Mouse (Mus musculus): ENCODE measurements at regions not wholly inside any gene's neighbourhood (a gene's known extent, or its start where the extent isn't known, plus 50 kb on each side); places are given as distances from the start of the nearest gene placed in this dataset.
A peak's percentile ranks its signal among the peaks of the same experiment; 100 is the strongest.

DNA sequence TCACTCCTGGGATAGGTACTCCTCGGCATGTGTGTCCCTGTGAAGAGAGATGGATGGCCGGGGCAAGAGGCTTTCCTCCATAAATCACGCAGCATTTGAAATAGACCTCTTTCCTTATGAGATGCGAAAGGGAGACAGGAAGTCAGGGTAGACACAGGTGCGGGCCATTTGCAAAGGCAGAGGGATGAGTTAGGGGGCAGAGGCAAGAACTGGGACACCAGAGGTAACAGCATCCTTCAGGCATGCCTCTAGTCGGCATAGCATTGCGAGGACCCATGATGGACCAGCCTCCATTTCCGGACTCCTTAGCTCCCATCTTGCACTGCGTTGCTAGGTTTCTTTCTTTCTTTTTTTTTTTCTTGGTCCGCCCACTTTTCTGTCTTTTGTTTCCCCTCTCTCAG, 532.6 kb upstream of the Tbx3 start:
- TF ChIP-seq POLR2A (IDR thresholded peaks at IDR 0.05; ENCODE audit: borderline replicate concordance, extremely low read depth, insufficient read depth, insufficient read length) = no peak
- H3K4me1 ChIP-seq (ENCODE audit: control insufficient read depth, insufficient read depth, low read length) = peaks cover 23% of the 10 kb centered on the region
- H3K4me3 ChIP-seq (replicated peaks; ENCODE audit: low read length) = peak overlapping the region; percentile 24
- peak; percentile 80 for DNase-seq (ENCODE audit: low spot score)
- 20% methylated on average over 10 of the region's 10 CpGs for WGBS
- H3K9me3 ChIP-seq (ENCODE audit: control insufficient read depth, low read length) = no peaks in the 10 kb centered on the region
- H3K27me3 ChIP-seq (ENCODE audit: control insufficient read depth, insufficient read depth, low read length) = peaks cover 10% of the 10 kb centered on the region
- H3K4me2 ChIP-seq (replicated peaks; ENCODE audit: low read depth, low read length, severe bottlenecking) = peak overlapping the region; percentile 44
- peak; percentile 83 for ATAC-seq (ENCODE audit: low FRiP score, low read depth)
- no peaks in the 10 kb centered on the region for H3K36me3 ChIP-seq (ENCODE audit: control insufficient read depth, insufficient read depth, low read length)
- peak overlapping the region; percentile 13 for H3K9ac ChIP-seq (ENCODE audit: low read depth, low read length, severe bottlenecking)
- H3K27ac ChIP-seq (replicated peaks; ENCODE audit: low read depth, low read length) = 0 out of 2 replicates have a peak overlapping the region, but pooled peaks have one; percentile 30

GRCm38 (mm10) chr5:119138293-119138692, 532.2 kb upstream of the Tbx3 start:
- 21% methylated on average over 14 of the region's 14 CpGs for WGBS
- ATAC-seq (ENCODE audit: low FRiP score, low read depth) (no peak), DNase-seq (ENCODE audit: low spot score) (no peak)
- no peak for TF ChIP-seq POLR2A (IDR thresholded peaks at IDR 0.05; ENCODE audit: borderline replicate concordance, extremely low read depth, insufficient read depth, insufficient read length)
- H3K9ac ChIP-seq (ENCODE audit: low read depth, low read length, severe bottlenecking) = no peak overlapping the region
- H3K36me3 ChIP-seq (ENCODE audit: control insufficient read depth, insufficient read depth, low read length) = no peaks in the 10 kb centered on the region
- H3K4me2 ChIP-seq (replicated peaks; ENCODE audit: low read depth, low read length, severe bottlenecking) = peak overlapping the region; percentile 44
- H3K4me3 ChIP-seq (replicated peaks; ENCODE audit: low read length) = 0 out of 2 replicates have a peak overlapping the region, but pooled peaks have one; percentile 24
- H3K4me1 ChIP-seq (ENCODE audit: control insufficient read depth, insufficient read depth, low read length) = peaks cover 21% of the 10 kb centered on the region
- H3K27me3 ChIP-seq (ENCODE audit: control insufficient read depth, insufficient read depth, low read length) = peaks cover 10% of the 10 kb centered on the region
- no peaks in the 10 kb centered on the region for H3K9me3 ChIP-seq (ENCODE audit: control insufficient read depth, low read length)
- 0 out of 2 replicates have a peak overlapping the region, but pooled peaks have one; percentile 48 for H3K27ac ChIP-seq (replicated peaks; ENCODE audit: low read depth, low read length)

- ATAC-seq (ENCODE audit: low FRiP score, low read depth) (no peak), DNase-seq (ENCODE audit: low spot score) (no peak)
- H3K27me3 ChIP-seq (ENCODE audit: control insufficient read depth, insufficient read depth, low read length) = peaks cover 5% of the 10 kb centered on the region
- no peak for TF ChIP-seq POLR2A (IDR thresholded peaks at IDR 0.05; ENCODE audit: borderline replicate concordance, extremely low read depth, insufficient read depth, insufficient read length)
- H3K9me3 ChIP-seq (ENCODE audit: control insufficient read depth, low read length) = no peaks in the 10 kb centered on the region
- H3K4me1 ChIP-seq (ENCODE audit: control insufficient read depth, insufficient read depth, low read length) = peaks cover 19% of the 10 kb centered on the region
- no peak overlapping the region for H3K4me2 ChIP-seq (replicated peaks; ENCODE audit: low read depth, low read length, severe bottlenecking)
- no peaks in the 10 kb centered on the region for H3K36me3 ChIP-seq (ENCODE audit: control insufficient read depth, insufficient read depth, low read length)
- H3K4me3 ChIP-seq (replicated peaks; ENCODE audit: low read length) = no peak overlapping the region
- no peak overlapping the region for H3K9ac ChIP-seq (ENCODE audit: low read depth, low read length, severe bottlenecking)
- 29% methylated on average over 7 of the region's 7 CpGs for WGBS
- no peak overlapping the region for H3K27ac ChIP-seq (replicated peaks; ENCODE audit: low read depth, low read length)
These were observed 531.1 kb upstream of the Tbx3 start for GRCm38 (mm10) chr5:119139336-119139735.

DNA sequence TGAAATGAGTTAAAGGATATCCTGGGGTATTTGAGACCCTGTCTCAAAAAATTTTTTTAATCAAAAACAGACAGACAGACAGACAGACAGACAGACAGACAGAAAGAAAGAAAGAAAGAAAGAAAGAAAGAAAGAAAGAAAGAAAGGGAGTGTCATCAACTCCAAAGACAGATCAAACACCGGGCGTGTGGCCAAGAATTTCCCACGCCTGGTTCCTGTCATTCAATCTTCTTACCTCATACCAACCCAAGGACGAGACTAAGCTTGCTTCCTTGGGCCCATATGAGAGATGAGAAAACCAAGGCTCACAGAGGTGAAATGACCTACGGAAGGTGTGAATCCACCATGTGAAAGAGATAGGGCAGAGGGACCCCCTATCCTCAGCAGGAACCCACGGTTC, 530.7 kb upstream of the Tbx3 start:
- H3K4me1 ChIP-seq (ENCODE audit: control insufficient read depth, insufficient read depth, low read length) = peaks cover 19% of the 10 kb centered on the region
- no peak overlapping the region for H3K9ac ChIP-seq (ENCODE audit: low read depth, low read length, severe bottlenecking)
- 74% methylated on average over 6 of the region's 6 CpGs for WGBS
- H3K27me3 ChIP-seq (ENCODE audit: control insufficient read depth, insufficient read depth, low read length) = peaks cover 3% of the 10 kb centered on the region; the same call in 1 of the 2 replicates
- DNase-seq (ENCODE audit: low spot score) = peak; percentile 31
- H3K27ac ChIP-seq (replicated peaks; ENCODE audit: low read depth, low read length) = no peak overlapping the region
- H3K4me2 ChIP-seq (replicated peaks; ENCODE audit: low read depth, low read length, severe bottlenecking) = no peak overlapping the region
- H3K4me3 ChIP-seq (replicated peaks; ENCODE audit: low read length) = no peak overlapping the region
- H3K36me3 ChIP-seq (ENCODE audit: control insufficient read depth, insufficient read depth, low read length) = no peaks in the 10 kb centered on the region
- H3K9me3 ChIP-seq (ENCODE audit: control insufficient read depth, low read length) = no peaks in the 10 kb centered on the region
- no peak for ATAC-seq (ENCODE audit: low FRiP score, low read depth)
- TF ChIP-seq POLR2A (IDR thresholded peaks at IDR 0.05; ENCODE audit: borderline replicate concordance, extremely low read depth, insufficient read depth, insufficient read length) = no peak

DNA sequence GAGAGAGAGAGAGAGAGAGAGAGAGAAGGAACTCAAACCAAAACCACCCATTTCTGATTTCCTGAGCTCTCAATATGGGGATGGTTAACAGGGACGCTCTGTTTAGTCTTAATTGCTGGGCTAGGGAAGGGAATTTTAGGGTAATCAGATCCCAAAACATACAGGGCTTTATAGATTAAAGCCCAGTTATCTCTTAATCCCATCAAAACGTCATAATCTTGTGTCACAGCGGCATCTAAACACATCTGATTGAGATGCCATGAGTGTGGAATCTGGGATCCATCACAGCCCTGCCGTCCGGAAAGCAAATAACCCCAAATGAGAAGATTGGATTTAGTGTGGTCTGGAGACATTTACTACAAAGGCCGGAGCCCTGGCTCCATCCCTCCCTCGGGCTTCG, 527.1 kb upstream of the Tbx3 start:
- no peak for DNase-seq (ENCODE audit: low spot score)
- WGBS = 26% methylated on average over 8 of the region's 8 CpGs
- H3K9me3 ChIP-seq (ENCODE audit: control insufficient read depth, low read length) = 0 out of 2 replicates have a peak, but pooled peaks cover 5% of the 10 kb centered on the region

More for the DNA sequence above, 527.1 kb upstream of the Tbx3 start:
- Histone ChIP-seq H3K4me1 (ENCODE audit: control insufficient read depth, insufficient read depth, low read length) (peaks cover 12% of the 10 kb centered on the region; the same call in 1 of the 2 replicates), H3K4me2 (replicated peaks; ENCODE audit: low read depth, low read length, severe bottlenecking) (no peak overlapping the region), H3K4me3 (replicated peaks; ENCODE audit: low read length) (no peak overlapping the region), H3K36me3 (ENCODE audit: control insufficient read depth, insufficient read depth, low read length) (no peaks in the 10 kb centered on the region), H3K27me3 (ENCODE audit: control insufficient read depth, insufficient read depth, low read length) (no peaks in the 10 kb centered on the region), H3K9ac (ENCODE audit: low read depth, low read length, severe bottlenecking) (no peak overlapping the region), H3K27ac (replicated peaks; ENCODE audit: low read depth, low read length) (no peak overlapping the region)
- ATAC-seq (ENCODE audit: low FRiP score, low read depth) = no peak
- no peak for TF ChIP-seq POLR2A (IDR thresholded peaks at IDR 0.05; ENCODE audit: borderline replicate concordance, extremely low read depth, insufficient read depth, insufficient read length)

Measured in limb, embryonic 14.5 days (tissue).